7 mouse cellular contexts compared by ENCODE assay signal in the genomic region with DNA sequence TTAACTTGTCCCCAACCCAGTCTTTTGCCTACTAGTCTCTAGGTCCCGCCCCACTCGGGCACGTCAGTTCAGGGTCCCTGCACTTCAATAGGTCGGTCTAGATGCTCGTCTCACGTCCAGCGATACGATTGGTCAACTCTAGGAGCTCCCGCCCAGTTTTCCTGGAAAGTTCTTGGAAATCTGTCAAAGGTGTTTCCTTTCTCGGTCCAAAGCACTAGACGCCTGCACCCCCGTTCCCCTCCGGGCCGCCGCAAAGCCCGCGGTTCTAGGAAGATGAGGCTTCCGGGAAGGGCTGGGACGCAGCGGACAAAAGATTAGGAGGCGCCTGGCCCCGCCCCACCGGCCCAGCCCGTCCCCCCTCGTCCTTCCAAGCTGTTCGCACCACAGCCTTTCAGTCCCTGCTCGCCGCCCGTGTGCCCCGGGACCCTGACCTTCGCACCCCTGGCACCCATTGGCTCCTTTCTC. TPM values are rescaled to one million over a fixed set of nuclear protein-coding genes. Genes with fewer than 3 reads are reported as not detected.
DNase-seq lines count a peak whose midpoint lies in the region; ATAC-seq and TF ChIP-seq lines count a peak whose summit lies in the region.

No protein-coding gene starts in this region.

- peaks cover 10% of the 10 kb centered on the region; the same call in 1 of the 2 replicates for H3K36me3 ChIP-seq in intestine, embryonic 16.5 days (ENCODE audit: control insufficient read depth, insufficient read depth, low read length)
- 0 out of 2 replicates have a peak, but pooled peaks cover 3% of the 10 kb centered on the region for H3K36me3 ChIP-seq in midbrain, embryonic 11.5 days (ENCODE audit: control insufficient read depth, insufficient read depth, low read length)
- H3K36me3 ChIP-seq in small intestine, adult 2 months (ENCODE audit: control insufficient read depth, insufficient read depth, low read length): peaks cover 16% of the 10 kb centered on the region

- peak; percentile 24; the same call in 1 of the 2 replicates for TF ChIP-seq POLR2A in small intestine, adult 2 months (IDR thresholded peaks at IDR 0.05; ENCODE audit: low read depth, low read length)

- peak overlapping the region; percentile 71 for H3K4me3 ChIP-seq in intestine, embryonic 16.5 days (ENCODE audit: low read length)
- peak overlapping the region; percentile 55 for H3K4me3 ChIP-seq in midbrain, embryonic 11.5 days (ENCODE audit: low read depth, low read length)
- H3K4me3 ChIP-seq in small intestine, adult 2 months (ENCODE audit: low read depth, low read length): peak overlapping the region; percentile 72

- under 1% methylated on average over 31 of the region's 31 CpGs for WGBS in intestine, embryonic 16.5 days
- 1% methylated on average over 31 of the region's 31 CpGs for WGBS in midbrain, embryonic 11.5 days
- under 1% methylated on average over 31 of the region's 31 CpGs for WGBS in small intestine, adult 2 months

- H3K4me1 ChIP-seq in intestine, embryonic 16.5 days (ENCODE audit: control insufficient read depth, insufficient read depth, low read length): peaks cover 32% of the 10 kb centered on the region
- peaks cover 6% of the 10 kb centered on the region; the same call in 1 of the 2 replicates for H3K4me1 ChIP-seq in midbrain, embryonic 11.5 days (ENCODE audit: control insufficient read depth, insufficient read depth, low read length)
- peaks cover 18% of the 10 kb centered on the region; the same call in 1 of the 2 replicates for H3K4me1 ChIP-seq in small intestine, adult 2 months (ENCODE audit: control insufficient read depth, insufficient read depth, insufficient read length, low read length)

- peak; percentile 96 for ATAC-seq in intestine, embryonic 16.5 days
- ATAC-seq in midbrain, embryonic 11.5 days (ENCODE audit: low FRiP score): peak; percentile 97

- H3K27me3 ChIP-seq in intestine, embryonic 16.5 days (replicated peaks; ENCODE audit: control insufficient read depth, insufficient read depth, low read length): peaks cover 4% of the 10 kb centered on the region; the same call in 1 of the 2 replicates
- peaks cover 5% of the 10 kb centered on the region for H3K27me3 ChIP-seq in midbrain, embryonic 11.5 days (ENCODE audit: control insufficient read depth, insufficient read depth, low read length)
- no peaks in the 10 kb centered on the region for H3K27me3 ChIP-seq in small intestine, adult 2 months (ENCODE audit: control insufficient read depth, insufficient read depth, low read length)

- intact Hi-C loops in left cerebral cortex, postnatal 36 days (cut with DNase I): no loop called here

- DNase-seq in adrenal gland, adult 8-10 months: peak; percentile 96
- peak; percentile 93 for DNase-seq in embryo, embryonic 9.5 days (ENCODE audit: extremely low spot score)
- peak; percentile 77 to 92 for DNase-seq in gastrocnemius, postnatal 4 days (ENCODE audit: low spot score in 2 of 2)
- peak; percentile 87 to 93 for DNase-seq in left cerebral cortex, postnatal 36 days (ENCODE audit: low spot score in 2 of 2)
- DNase-seq in midbrain, embryonic 11.5 days (ENCODE audit: low spot score, missing footprints): peak; percentile 99

- peak overlapping the region; percentile 82 for H3K9ac ChIP-seq in intestine, embryonic 16.5 days (ENCODE audit: low read depth, low read length)
- peak overlapping the region; percentile 74 for H3K9ac ChIP-seq in midbrain, embryonic 11.5 days (ENCODE audit: low read length)

- peak overlapping the region; percentile 89 for H3K4me2 ChIP-seq in intestine, embryonic 16.5 days (ENCODE audit: low read depth, low read length)
- H3K4me2 ChIP-seq in midbrain, embryonic 11.5 days: peak overlapping the region; percentile 88

- H3K9me3 ChIP-seq in intestine, embryonic 16.5 days (ENCODE audit: control insufficient read depth, low read length): no peaks in the 10 kb centered on the region
- no peaks in the 10 kb centered on the region for H3K9me3 ChIP-seq in midbrain, embryonic 11.5 days (ENCODE audit: control insufficient read depth, low read length)

- TF ChIP-seq CTCF in small intestine, adult 2 months (IDR thresholded peaks at IDR 0.05; ENCODE audit: extremely low read depth, insufficient read length, insufficient replicate concordance, low read depth, low read length): peak; percentile 10; the same call in 1 of the 2 replicates

- peak overlapping the region; percentile 89 for H3K27ac ChIP-seq in intestine, embryonic 16.5 days (ENCODE audit: low read length)
- 0 out of 2 replicates have a peak overlapping the region, but pooled peaks have one; percentile 17 for H3K27ac ChIP-seq in midbrain, embryonic 11.5 days (ENCODE audit: low read depth, low read length)
- H3K27ac ChIP-seq in small intestine, adult 2 months (ENCODE audit: insufficient read depth, low read depth, low read length): peak overlapping the region; percentile 86

RNA-seq across cellular contexts. Expression of a gene that starts 0.7 kb away (rescaled TPM):
- total RNA-seq in adrenal gland, adult 8-10 months (2022): 10 to 100 TPM in 1 of 4 experiments, 1 to 10 TPM in 3; 4.1 to 62.8 (median 6.5) TPM
- total RNA-seq in gastrocnemius, postnatal 4 days (2021): 10 to 100 TPM; 17.3 to 21.7 TPM
- 17.5 and 19.9 TPM in 2 replicates for polyA plus RNA-seq in intestine, embryonic 16.5 days (2015; fragmentation: Nextera tagmentation; extraction: Ambion mirVana)
- 10 to 100 TPM in 1 of 2 experiments, 1 to 10 TPM in 1; 4.8 to 11.0 TPM for total RNA-seq in left cerebral cortex, postnatal 36 days (2021)
- polyA plus RNA-seq in midbrain, embryonic 11.5 days (2014; fragmentation: Nextera tagmentation; extraction: Ambion mirVana): 4.0 and 4.2 TPM in 2 replicates
- 19.1 and 33.6 TPM in 2 replicates for polyA plus RNA-seq in small intestine, adult 2 months (2012; rRNA removed)

RNA-seq across cellular contexts. Expression of a gene that starts 6.9 kb away (rescaled TPM):
- 10 to 100 TPM; 32.7 to 41.4 (median 34.9) TPM for total RNA-seq in adrenal gland, adult 8-10 months (2022)
- 10 to 100 TPM; 19.7 to 22.8 TPM for total RNA-seq in gastrocnemius, postnatal 4 days (2021)
- 41.1 and 47.6 TPM in 2 replicates for polyA plus RNA-seq in intestine, embryonic 16.5 days (2015; fragmentation: Nextera tagmentation; extraction: Ambion mirVana)
- total RNA-seq in left cerebral cortex, postnatal 36 days (2021): 1 to 10 TPM; 2.9 to 4.5 TPM
- polyA plus RNA-seq in midbrain, embryonic 11.5 days (2014; fragmentation: Nextera tagmentation; extraction: Ambion mirVana): 2.5 and 2.7 TPM in 2 replicates
- polyA plus RNA-seq in small intestine, adult 2 months (2012; rRNA removed): 19.4 and 25.7 TPM in 2 replicates

RNA-seq across cellular contexts. Expression of a gene that starts 41.6 kb away (rescaled TPM):
- total RNA-seq in adrenal gland, adult 8-10 months (2022): 10 to 100 TPM; 11.6 to 19.6 (median 17.9) TPM
- total RNA-seq in gastrocnemius, postnatal 4 days (2021): 10 to 100 TPM; 14.0 to 14.5 TPM
- polyA plus RNA-seq in intestine, embryonic 16.5 days (2015; fragmentation: Nextera tagmentation; extraction: Ambion mirVana): 11.2 and 11.8 TPM in 2 replicates
- total RNA-seq in left cerebral cortex, postnatal 36 days (2021): 10 to 100 TPM; 13.3 to 18.0 TPM
- 9.9 and 10.7 TPM in 2 replicates for polyA plus RNA-seq in midbrain, embryonic 11.5 days (2014; fragmentation: Nextera tagmentation; extraction: Ambion mirVana)
- polyA plus RNA-seq in small intestine, adult 2 months (2012; rRNA removed): 9.8 and 9.9 TPM in 2 replicates

RNA-seq across cellular contexts. Expression of a gene that starts 43.9 kb away (rescaled TPM):
- 1 to 10 TPM; 1.0 to 1.6 (median 1.3) TPM for total RNA-seq in adrenal gland, adult 8-10 months (2022)
- 10 to 100 TPM; 16.9 to 18.1 TPM for total RNA-seq in gastrocnemius, postnatal 4 days (2021)
- 0.21 and 0.26 TPM in 2 replicates for polyA plus RNA-seq in intestine, embryonic 16.5 days (2015; fragmentation: Nextera tagmentation; extraction: Ambion mirVana)
- total RNA-seq in left cerebral cortex, postnatal 36 days (2021): 1 to 10 TPM; 4.6 to 5.0 TPM
- 2.0 and 2.3 TPM in 2 replicates for polyA plus RNA-seq in midbrain, embryonic 11.5 days (2014; fragmentation: Nextera tagmentation; extraction: Ambion mirVana)
- 0.10 and 0.25 TPM in 2 replicates for polyA plus RNA-seq in small intestine, adult 2 months (2012; rRNA removed)

Comparison
In these comparisons a context has a peak if more than half of its experiments do, and no peak if none do; other contexts are left out.
1. Peak in every context shown above with its lines: DNase-seq, ATAC-seq, H3K4me3 ChIP-seq and H3K27ac ChIP-seq.
2. H3K27ac ChIP-seq: peak in every context shown above with its lines; median percentile 89 in intestine, embryonic 16.5 days; 86 in small intestine, adult 2 months; 17 in midbrain, embryonic 11.5 days.